Mouse (Mus musculus): ENCODE measurements around the gene Cdh12.

DNA sequence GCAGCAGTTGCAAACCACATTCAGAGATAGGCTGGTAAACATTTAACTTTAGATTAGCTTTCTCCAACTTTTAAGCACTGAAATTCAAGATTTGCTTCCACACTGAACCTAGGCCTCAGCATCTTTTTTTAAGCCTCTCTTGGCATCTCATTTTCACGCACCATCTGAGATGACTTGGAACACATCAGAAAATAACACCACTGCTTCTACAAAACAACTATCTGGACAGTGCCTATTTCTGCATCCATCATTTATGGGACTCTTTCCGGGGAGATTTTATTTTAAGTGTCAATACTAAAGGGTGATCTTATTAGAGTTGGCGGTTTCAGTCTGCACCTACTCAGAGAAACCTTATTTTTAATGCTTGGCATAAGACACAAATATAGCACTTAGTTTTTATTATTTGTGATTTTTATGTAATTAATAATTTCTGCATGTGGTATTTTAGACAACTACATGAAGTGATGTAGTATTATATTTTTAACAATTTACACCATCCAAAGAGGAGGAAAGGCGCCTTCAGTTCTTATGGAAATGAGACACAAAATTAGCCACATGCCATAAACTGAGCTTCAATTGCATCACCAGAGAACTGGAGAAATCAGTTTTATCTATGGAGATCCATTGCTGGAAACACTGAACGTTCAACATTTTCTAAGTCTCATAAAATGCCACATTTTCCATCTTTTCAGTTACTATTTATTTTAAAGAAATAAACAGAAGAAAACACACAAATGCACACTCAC, 906.5 kb downstream of the Cdh12 start:
- TF ChIP-seq FLI1 (IDR thresholded peaks at IDR 0.05; ENCODE audit: low read length) (no peak), GATA1 (IDR thresholded peaks at IDR 0.05; ENCODE audit: borderline replicate concordance, low read length) (no peak)
